Mouse (Mus musculus) forebrain, embryonic 12.5 days (tissue): ENCODE measurements around the gene Pkd1. TPM values are rescaled to one million over a fixed set of nuclear protein-coding genes. Genes with fewer than 3 reads are reported as not detected.
A peak's percentile ranks its signal among the peaks of the same experiment; 100 is the strongest.

Experiments used
- ATAC-seq: fragments of 200-750 bp; cut with Nextera tagmentation; 2 replicates; pipeline ENCODE4 v1.8.0; 2017; ENCODE audit warnings: moderate TSS enrichment; ENCODE audit not compliant: low FRiP score
- H3K27ac ChIP-seq: fragments of 300-500 bp; sonication (generic); 2 replicates; pipeline ENCODE4 v1.5.1; 2016; ENCODE audit warnings: mild to moderate bottlenecking
- H3K27me3 ChIP-seq: fragments of 300-500 bp; sonication (generic); 2 replicates; pipeline ENCODE4 v1.6.1; 2016; ENCODE audit warnings: mild to moderate bottlenecking
- H3K36me3 ChIP-seq: fragments of 300-500 bp; sonication (generic); replicated peaks from 2 replicates; pipeline ENCODE4 v1.6.1; 2016; ENCODE audit warnings: mild to moderate bottlenecking
- H3K4me1 ChIP-seq: fragments of 300-500 bp; sonication (generic); 2 replicates; pipeline ENCODE4 v1.6.1; 2016
- H3K4me2 ChIP-seq: fragments of 300-500 bp; sonication (generic); 2 replicates; pipeline ENCODE4 v1.6.1; 2016; ENCODE audit warnings: mild to moderate bottlenecking, moderate library complexity
- H3K4me3 ChIP-seq: fragments of 300-500 bp; sonication (generic); replicated peaks from 2 replicates; pipeline ENCODE4 v1.5.1; 2016; ENCODE audit warnings: mild to moderate bottlenecking
- H3K9ac ChIP-seq: fragments of 300-500 bp; sonication (generic); 2 replicates; pipeline ENCODE4 v1.6.1; 2016; ENCODE audit warnings: mild to moderate bottlenecking
- H3K9me3 ChIP-seq: fragments of 300-500 bp; sonication (generic); 2 replicates; pipeline ENCODE4 v1.6.1; 2016
- WGBS: fragments of 180-500 bp; shearing (Covaris S2); methylation state at CpG from one replicate; pipeline ENCODE4 v1.1.7; 2016; 5-methylcytosine and 5-hydroxymethylcytosine counted together
- polyA plus RNA-seq: library from polyadenylated mRNA; unstranded; fragments of >200 nt; fragmentation: Nextera tagmentation; extraction: Ambion mirVana; gene quantifications from 2 replicates; pipeline ENCODE4 v1.2.1, GENCODE M21; 2016

The Pkd1 gene
- polyA plus RNA-seq, 1 experiment from 2014 or later: 17.9 TPM

GRCm38 (mm10) chr17:24524734-24525133, 24.9 kb upstream of the Pkd1 start:
- WGBS: 86% methylated on average over 2 of the region's 2 CpGs
- H3K27ac ChIP-seq: no peak overlapping the region
- H3K9me3 ChIP-seq: no peaks in the 10 kb centered on the region
- peaks cover 23% of the 10 kb centered on the region for H3K4me1 ChIP-seq
- no peak overlapping the region for H3K4me2 ChIP-seq
- no peak overlapping the region for H3K4me3 ChIP-seq
- H3K27me3 ChIP-seq: no peaks in the 10 kb centered on the region
- no peak overlapping the region for H3K9ac ChIP-seq
- peaks cover 14% of the 10 kb centered on the region for H3K36me3 ChIP-seq
- ATAC-seq: no peak

- Histone ChIP-seq H3K27ac (peak overlapping the region; percentile 67), H3K9ac (peak overlapping the region; percentile 86), H3K4me3 (peak overlapping the region; percentile 70), H3K4me1 (peaks cover 45% of the 10 kb centered on the region), H3K36me3 (peaks cover 25% of the 10 kb centered on the region), H3K9me3 (no peaks in the 10 kb centered on the region), H3K4me2 (peak overlapping the region; percentile 62), H3K27me3 (no peaks in the 10 kb centered on the region)
- under 1% methylated on average over 16 of the region's 19 CpGs for WGBS
- ATAC-seq: no peak
These were observed 22.3 kb upstream of the Pkd1 start for GRCm38 (mm10) chr17:24527315-24527714.

GRCm38 (mm10) chr17:24527723-24528559, 21.7 kb upstream of the Pkd1 start, which contains the start of gene Traf7:
Gene Traf7, minus strand, starts transcription at chr17:24527938.
- ATAC-seq: peak; percentile 98
- Histone ChIP-seq H3K4me2 (peak within 1 kb of the TSS; percentile 88), H3K9me3 (no peaks in the 10 kb centered on the region), H3K4me1 (peaks cover 51% of the 10 kb centered on the region), H3K36me3 (peaks cover 24% of the 10 kb centered on the region), H3K27me3 (no peaks in the 10 kb centered on the region), H3K27ac (peak within 1 kb of the TSS; percentile 89), H3K9ac (peak within 1 kb of the TSS; percentile 86), H3K4me3 (peak within 1 kb of the TSS; percentile 70)
- 0% methylated on average over 40 of the region's 40 CpGs for WGBS

- Histone ChIP-seq H3K9ac (peak overlapping the region; percentile 79), H3K4me3 (peak overlapping the region; percentile 63), H3K27me3 (no peaks in the 10 kb centered on the region), H3K9me3 (no peaks in the 10 kb centered on the region), H3K4me2 (peak overlapping the region; percentile 88), H3K4me1 (peaks cover 57% of the 10 kb centered on the region), H3K36me3 (peaks cover 20% of the 10 kb centered on the region), H3K27ac (peak overlapping the region; percentile 89)
- no peak for ATAC-seq
- WGBS: under 1% methylated on average over 8 of the region's 8 CpGs
These were observed 21.1 kb upstream of the Pkd1 start for GRCm38 (mm10) chr17:24528560-24528918.

- 0% methylated on average over 4 of the region's 4 CpGs for WGBS
- Histone ChIP-seq H3K4me1 (peaks cover 61% of the 10 kb centered on the region), H3K27ac (peak overlapping the region; percentile 89), H3K4me3 (peak overlapping the region; percentile 63), H3K9ac (peak overlapping the region; percentile 79), H3K27me3 (no peaks in the 10 kb centered on the region), H3K9me3 (no peaks in the 10 kb centered on the region), H3K36me3 (peaks cover 20% of the 10 kb centered on the region), H3K4me2 (peak overlapping the region; percentile 88)
- no peak for ATAC-seq
These were observed 20.6 kb upstream of the Pkd1 start for GRCm38 (mm10) chr17:24529007-24529451.

- 23% methylated on average over 5 of the region's 5 CpGs for WGBS
- no peak for ATAC-seq
- Histone ChIP-seq H3K4me1 (peaks cover 61% of the 10 kb centered on the region), H3K4me3 (peak overlapping the region; percentile 63), H3K27ac (peak overlapping the region; percentile 89; the same call in 1 of the 2 replicates), H3K9me3 (no peaks in the 10 kb centered on the region), H3K4me2 (peak overlapping the region; percentile 88), H3K9ac (peak overlapping the region; percentile 79), H3K36me3 (peaks cover 20% of the 10 kb centered on the region), H3K27me3 (no peaks in the 10 kb centered on the region)
These were observed 19.8 kb upstream of the Pkd1 start for GRCm38 (mm10) chr17:24529883-24530282.

- H3K9me3 ChIP-seq: no peaks in the 10 kb centered on the region
- H3K27me3 ChIP-seq: no peaks in the 10 kb centered on the region
- H3K4me2 ChIP-seq: peak overlapping the region; percentile 88
- peak overlapping the region; percentile 79 for H3K9ac ChIP-seq
- H3K4me3 ChIP-seq: peak overlapping the region; percentile 63
- peaks cover 20% of the 10 kb centered on the region for H3K36me3 ChIP-seq
- peak overlapping the region; percentile 89; the same call in 1 of the 2 replicates for H3K27ac ChIP-seq
- H3K4me1 ChIP-seq: peaks cover 61% of the 10 kb centered on the region
- no peak for ATAC-seq
- 36% methylated on average over 8 of the region's 8 CpGs for WGBS
These were observed 19.1 kb upstream of the Pkd1 start for GRCm38 (mm10) chr17:24530361-24531050.

GRCm38 (mm10) chr17:24531064-24531463, 18.6 kb upstream of the Pkd1 start:
- peaks cover 61% of the 10 kb centered on the region for H3K4me1 ChIP-seq
- H3K4me2 ChIP-seq: peak overlapping the region; percentile 88; the same call in 1 of the 2 replicates
- no peak for ATAC-seq
- 0 out of 2 replicates have a peak overlapping the region, but pooled peaks have one; percentile 50 for H3K27ac ChIP-seq
- 72% methylated on average over 3 of the region's 3 CpGs for WGBS
- H3K4me3 ChIP-seq: no peak overlapping the region
- peak overlapping the region; percentile 79; the same call in 1 of the 2 replicates for H3K9ac ChIP-seq
- H3K36me3 ChIP-seq: peaks cover 20% of the 10 kb centered on the region
- H3K27me3 ChIP-seq: no peaks in the 10 kb centered on the region
- no peaks in the 10 kb centered on the region for H3K9me3 ChIP-seq

GRCm38 (mm10) chr17:24532045-24532444, 17.6 kb upstream of the Pkd1 start:
- Histone ChIP-seq H3K36me3 (peaks cover 20% of the 10 kb centered on the region), H3K27ac (no peak overlapping the region), H3K4me3 (no peak overlapping the region), H3K4me1 (peaks cover 51% of the 10 kb centered on the region), H3K9me3 (no peaks in the 10 kb centered on the region), H3K27me3 (no peaks in the 10 kb centered on the region), H3K4me2 (no peak overlapping the region), H3K9ac (no peak overlapping the region)
- no peak for ATAC-seq
- WGBS: 77% methylated on average over 7 of the region's 7 CpGs

GRCm38 (mm10) chr17:24533099-24533992, 16.3 kb upstream of the Pkd1 start:
- H3K27me3 ChIP-seq: no peaks in the 10 kb centered on the region
- H3K9ac ChIP-seq: peak overlapping the region; percentile 55
- peaks cover 59% of the 10 kb centered on the region for H3K4me1 ChIP-seq
- WGBS: 5% methylated on average over 53 of the region's 53 CpGs
- no peak overlapping the region for H3K27ac ChIP-seq
- H3K9me3 ChIP-seq: no peaks in the 10 kb centered on the region
- peaks cover 20% of the 10 kb centered on the region for H3K36me3 ChIP-seq
- peak; percentile 64 for ATAC-seq
- peak overlapping the region; percentile 63 for H3K4me2 ChIP-seq
- peak overlapping the region; percentile 34 for H3K4me3 ChIP-seq

- no peak within 1 kb of the TSS for H3K27ac ChIP-seq
- no peaks in the 10 kb centered on the region for H3K9me3 ChIP-seq
- 89% methylated on average over 8 of the region's 8 CpGs for WGBS
- H3K4me1 ChIP-seq: peaks cover 52% of the 10 kb centered on the region
- H3K4me3 ChIP-seq: peak within 1 kb of the TSS; percentile 34
- H3K36me3 ChIP-seq: peaks cover 20% of the 10 kb centered on the region
- ATAC-seq: no peak
- H3K4me2 ChIP-seq: peak within 1 kb of the TSS; percentile 63
- no peaks in the 10 kb centered on the region for H3K27me3 ChIP-seq
- H3K9ac ChIP-seq: peak within 1 kb of the TSS; percentile 55
These were observed 15.4 kb upstream of the Pkd1 start, which contains the start of gene Rab26 for GRCm38 (mm10) chr17:24534160-24534718. Gene Rab26, minus strand, starts transcription at chr17:24534210.
